Mouse (Mus musculus): ENCODE data around the gene Ptges. TPM values are rescaled to one million over a fixed set of nuclear protein-coding genes. Genes with fewer than 3 reads are reported as not detected.

The Ptges gene
- total RNA-seq, 2 experiments from 2014 or later = 2.1 to 3.5 TPM

DNA sequence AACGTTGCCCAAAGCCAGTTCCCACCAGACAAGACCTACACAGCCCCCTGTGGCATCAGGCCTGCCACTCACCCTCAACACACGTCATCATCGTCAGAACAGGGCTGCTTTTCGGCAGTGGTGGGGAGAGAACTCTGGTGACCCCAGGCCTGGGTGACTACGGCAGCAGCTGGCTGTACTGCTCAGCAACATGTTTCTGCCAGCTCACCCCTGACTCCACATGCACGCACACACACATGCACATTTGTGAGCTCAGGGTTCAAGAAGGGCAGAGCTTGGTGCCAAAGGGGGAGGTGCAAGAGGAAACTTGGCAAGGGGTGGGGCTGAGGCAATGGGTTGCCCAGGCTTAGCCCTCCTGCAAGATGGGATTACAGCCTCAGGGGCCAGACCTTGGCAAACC, 32.4 kb downstream of the Ptges start:
- DNase-seq = no peak

DNA sequence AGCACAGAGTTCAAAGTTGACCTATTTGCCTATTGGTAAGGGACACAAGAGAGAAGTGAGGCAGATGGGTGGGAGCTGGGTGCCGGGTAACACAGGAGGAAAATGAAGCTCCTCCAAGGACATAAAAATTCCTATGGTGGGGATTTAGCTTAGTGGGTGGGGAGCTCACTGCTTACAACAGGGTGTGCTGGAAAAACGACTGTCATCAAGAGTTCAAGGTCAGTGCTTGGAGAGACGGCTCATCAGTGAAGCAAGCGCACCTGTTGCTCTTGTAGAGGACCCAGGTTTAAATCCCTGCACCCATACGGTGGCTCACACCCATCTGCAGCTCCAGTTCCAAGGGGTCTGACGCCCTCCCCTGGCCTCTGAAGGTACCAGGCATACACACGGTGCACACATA, 35.7 kb downstream of the Ptges start:
- no peak for DNase-seq

DNA sequence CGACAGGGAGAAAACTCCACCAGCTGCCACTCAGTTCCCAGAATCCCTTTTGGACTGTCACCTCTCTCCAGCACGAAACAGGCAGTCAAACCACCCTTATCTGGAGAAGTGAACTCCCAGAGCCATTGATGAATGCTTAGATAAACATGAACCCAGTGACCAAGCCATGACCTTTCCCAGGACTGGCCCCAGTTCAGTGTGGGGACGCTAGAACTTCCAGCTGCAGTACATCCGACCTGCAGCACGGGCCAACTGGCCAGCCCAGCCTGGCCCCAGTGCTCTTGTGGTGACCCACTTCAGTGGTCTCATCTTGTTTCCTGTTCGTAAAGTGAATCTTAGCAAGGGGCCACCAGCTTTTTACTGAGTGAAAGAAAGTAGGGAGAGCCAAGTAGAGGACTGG, 36.3 kb downstream of the Ptges start:
- no peak for DNase-seq

DNA sequence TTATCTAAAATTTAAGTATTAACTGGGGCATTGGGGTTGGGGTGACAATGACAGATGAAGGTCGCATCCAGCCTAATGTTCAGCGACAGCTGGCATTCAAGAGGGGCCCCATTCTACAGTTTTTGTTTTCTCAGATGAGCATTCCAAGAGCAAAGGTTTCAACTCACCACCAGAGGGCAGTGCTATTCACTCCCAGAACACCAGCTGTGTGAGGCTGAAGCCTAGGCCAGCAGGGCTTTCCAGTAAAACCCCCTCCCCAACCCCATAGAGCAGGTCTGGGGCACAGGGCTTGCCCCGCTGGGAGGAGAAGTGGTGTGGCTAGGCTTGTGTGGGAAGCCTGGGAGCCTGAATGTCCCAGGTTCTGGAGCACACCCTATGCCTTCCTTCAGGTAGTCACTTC, 38.7 kb downstream of the Ptges start:
- peak; percentile 70 for DNase-seq

DNA sequence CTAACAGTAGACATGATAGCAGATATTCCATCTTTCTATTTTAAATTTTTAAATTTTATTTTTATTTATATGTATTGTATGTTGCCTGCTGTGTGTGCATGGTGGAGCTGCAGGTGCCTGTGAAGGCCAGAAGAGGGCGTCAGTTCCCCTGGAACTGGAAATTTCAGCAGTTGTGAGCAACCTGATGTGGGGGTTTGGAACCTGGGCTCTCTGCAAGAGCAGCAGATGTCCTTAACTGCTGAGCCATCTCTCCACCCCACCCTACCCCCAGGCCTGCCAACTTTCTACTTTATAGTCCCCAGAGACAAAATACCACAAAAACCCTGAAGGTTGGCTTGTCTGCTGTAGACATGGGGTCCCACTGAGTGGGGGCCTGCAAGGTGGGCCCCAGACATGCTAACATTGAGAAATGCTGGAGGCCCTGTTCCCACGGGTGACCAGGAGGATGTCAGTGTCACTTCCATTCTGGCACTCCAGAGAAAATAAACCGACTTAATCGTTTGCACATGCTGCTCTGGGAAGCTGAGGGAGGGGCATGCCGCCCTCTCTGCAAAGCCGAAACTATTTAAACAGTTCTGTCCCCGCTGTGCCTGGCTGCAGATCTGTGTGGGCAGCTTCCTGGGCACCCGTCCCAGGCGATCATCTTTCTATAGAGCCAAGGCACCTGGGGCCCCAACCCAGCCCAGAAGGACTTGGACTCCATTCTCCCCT, 44.1 kb downstream of the Ptges start:
- no peak for DNase-seq

DNA sequence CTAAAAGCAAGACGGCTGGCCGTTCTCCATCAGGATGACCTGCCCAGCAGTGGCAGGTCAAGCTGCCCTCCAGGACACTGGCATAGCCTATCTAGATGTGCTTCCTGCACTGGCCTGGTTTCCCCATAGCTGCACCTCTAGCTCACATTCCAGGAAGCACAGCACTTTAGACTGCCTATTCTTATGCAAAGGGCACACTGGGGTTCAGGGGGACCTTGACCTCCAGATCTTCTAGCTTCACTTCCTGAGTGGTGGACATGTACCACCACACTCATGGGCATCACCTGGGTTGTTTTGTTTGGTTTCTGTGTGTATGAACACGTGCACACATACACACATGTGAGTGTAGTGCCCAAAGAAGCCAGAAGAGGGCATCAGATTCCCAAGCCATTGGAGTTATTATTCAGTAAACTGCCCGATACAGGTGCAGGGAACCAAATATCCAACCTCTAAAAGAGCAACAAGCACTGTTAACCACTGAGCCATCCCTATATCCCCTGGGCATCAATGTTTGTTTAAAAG, 44.8 kb downstream of the Ptges start:
- no peak for DNase-seq

DNA sequence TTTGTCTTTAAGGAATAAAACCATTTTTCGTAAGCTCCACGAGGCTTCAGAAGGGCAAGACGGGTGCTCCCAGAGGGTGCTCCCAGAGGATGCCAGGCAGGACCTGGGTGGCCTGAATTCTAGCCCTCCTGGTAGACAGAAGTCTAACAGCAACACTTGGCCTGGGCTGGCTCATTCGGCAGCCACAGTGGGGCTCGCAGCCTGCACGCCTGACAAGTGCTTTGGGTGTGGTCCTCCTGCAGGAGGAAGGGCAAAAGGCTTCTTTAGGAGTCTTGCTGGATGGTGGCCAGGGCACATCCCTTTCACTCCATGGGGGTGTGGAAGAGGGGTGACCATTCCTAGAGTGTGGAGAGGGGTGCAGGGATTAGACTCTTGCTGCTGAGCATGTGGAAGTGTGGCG, 48.4 kb downstream of the Ptges start:
- DNase-seq = no peak

DNA sequence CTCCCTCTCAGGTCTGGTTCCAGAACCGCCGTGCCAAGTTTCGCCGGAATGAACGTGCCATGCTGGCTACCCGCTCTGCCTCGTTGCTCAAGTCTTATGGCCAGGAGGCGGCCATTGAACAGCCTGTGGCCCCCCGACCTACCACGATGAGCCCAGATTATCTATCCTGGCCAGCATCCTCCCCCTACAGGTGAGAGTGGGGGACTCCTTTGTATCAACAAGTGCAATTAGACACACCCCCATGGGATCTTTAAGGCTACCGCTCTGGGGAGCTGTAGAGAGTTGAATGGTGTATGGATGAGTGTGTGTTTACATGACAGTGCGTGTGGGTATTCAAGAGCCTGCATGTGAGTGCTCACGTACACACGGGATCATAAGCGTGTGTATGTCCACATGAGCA, 50.2 kb downstream of the Ptges start:
- no peak for DNase-seq

DNA sequence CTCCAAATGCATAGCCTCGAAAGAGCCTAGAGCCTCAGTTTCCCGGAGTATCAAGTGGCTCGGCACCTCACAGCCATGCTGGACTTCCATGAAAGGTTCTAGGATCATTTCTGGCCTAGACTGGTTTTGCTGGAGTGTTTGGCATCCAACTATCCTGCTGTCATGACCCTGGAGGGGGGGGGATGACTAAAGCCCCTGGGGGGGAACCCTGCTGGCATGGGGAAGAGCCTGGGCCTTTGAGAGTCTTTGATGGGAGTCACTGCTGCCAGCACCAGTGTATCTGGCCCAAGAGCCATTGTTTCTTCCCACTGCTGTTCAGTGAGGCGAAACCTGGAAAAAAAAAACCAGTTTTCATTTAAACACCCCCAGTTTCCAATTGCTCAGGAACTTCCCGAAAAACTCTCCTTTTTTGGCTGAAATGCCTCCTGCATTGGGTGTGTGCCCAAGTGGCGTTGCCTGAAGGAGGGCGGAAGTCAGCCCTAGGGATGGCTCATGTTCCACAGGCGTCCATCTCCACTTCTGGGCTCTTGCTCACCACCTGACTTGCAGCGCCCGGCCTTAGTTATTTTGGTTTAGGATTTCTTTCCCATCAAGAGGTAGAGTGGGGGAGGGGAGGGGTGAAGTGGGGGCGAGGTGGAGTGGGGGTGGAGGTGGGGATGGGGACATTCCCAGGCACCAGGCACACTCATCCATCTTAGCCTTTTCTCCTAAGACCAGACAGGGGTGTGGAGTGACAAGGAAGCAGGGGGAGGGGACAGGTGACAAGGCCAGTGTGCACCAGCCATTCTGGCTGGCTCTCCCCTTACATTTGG, 53.8 kb downstream of the Ptges start:
- DNase-seq = no peak

DNA sequence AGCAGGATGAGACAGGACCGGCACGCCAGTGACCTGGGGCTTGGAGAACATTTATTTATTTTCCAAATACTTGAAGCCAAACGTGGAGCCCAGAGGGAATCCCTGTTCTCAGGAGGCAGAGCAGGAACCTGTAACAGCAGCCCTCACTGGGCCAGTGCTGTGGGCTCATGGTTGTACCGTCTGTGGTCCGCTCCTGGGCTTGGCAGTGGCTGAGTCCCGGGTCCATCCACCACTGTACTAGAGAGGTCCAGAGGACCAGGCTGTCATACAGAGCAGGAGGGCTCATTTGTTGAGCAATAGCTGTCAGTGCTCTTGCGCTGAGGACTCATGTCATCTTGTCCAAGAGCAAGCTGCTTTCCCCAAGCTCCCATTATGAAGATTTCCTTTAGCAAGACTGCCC, 54.6 kb downstream of the Ptges start:
- no peak for DNase-seq

DNA sequence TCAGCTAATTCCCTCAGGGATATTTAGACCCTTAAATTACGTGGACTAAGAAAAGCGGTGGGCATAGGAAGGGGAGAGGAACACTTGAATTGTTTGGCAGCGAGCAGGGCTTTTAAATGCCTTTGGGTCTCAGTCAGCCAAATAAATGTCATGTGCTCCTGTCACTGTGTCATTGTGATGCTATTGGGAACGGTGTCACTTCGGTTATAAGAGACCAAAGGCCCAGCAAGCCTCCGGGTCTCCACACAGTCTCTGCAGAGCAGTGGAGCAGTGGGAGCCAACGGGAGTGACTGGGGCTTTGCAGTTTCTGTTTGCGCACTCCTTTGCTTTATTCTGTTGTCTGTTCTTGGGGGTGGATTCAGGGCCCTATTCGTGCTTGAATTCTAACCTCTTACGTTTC, 55.2 kb downstream of the Ptges start:
- peak; percentile 25 for DNase-seq

DNA sequence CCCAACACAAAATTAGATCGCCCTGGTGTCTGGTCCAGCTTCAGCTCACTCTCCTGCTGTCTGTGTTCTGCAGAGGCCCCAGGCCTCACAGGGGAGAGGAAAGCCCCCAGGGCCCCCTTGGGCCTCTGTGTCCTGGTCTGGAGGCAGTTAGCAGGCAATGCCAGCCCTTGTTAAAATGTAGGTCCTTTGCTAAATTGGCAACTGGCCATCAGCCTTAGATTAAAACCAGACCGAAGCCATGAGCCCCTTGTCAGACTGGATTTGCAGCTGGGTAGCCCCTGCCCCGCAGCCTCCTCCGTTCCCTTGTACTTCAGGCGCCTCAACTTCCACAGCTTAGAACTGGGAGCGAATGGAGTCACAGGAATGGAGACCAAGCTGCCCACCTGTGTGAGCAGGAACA, 57.0 kb downstream of the Ptges start:
- DNase-seq = no peak

DNA sequence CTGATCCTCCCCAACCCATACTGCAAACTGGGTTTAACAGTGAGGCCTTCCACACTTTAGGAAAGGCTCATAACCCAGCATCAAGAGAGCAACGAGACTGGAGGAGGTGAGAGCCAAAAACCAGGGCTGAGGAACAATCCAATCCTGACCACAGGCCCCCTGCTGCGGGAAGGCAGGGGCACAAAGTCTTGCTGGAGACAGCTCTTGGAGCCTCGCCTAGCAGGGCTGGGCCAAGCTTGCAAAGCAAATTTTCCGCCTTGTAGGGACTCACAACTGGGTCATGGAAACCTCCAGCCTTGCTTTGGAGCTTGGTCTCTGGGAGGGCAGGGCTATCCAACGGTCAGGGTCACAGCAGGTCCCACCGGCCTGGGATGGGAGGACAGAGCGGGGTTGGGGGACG, 58.8 kb downstream of the Ptges start:
- DNase-seq = no peak

DNA sequence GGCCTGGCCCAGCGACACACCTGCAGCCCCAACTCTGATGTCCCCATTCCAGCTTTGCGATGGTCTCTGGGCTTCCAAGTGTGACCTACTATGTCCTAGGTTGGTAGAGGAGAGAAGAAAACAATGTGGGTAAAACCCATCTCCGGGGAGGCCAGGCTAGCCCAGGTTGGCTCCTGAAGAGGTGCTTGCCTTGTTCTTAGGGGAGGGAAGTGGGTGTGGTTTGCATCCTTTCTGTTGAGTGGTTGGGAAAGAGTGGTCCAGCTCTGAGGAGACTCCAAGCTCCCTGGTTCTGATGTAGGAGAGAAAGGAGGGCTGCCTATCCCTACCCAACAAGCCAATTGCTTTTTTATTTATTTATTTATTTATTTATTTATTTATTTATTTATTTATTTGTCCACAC, 64.2 kb downstream of the Ptges start:
- DNase-seq = no peak

DNA sequence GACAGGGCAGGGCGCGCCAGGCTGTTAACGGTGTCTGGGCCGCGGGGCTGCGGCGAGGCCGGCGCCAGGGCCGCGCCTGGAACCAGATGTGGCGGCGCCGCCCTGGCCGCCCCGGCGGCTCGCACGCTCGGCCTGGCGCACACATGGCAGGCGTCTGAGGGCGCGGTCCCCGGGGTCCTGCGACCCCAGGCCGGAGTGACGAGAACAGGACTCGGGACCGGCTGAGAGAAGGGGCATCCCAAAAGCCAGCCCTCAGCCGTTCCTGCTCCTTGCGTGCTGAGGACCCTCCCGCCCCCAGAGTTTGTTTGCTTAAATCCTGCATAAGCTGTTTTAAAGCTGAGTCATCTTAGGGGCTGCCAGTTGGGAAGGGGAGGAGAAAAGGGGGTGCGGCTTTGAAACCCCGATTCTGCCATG, 64.7 kb downstream of the Ptges start:
- no peak for DNase-seq

DNA sequence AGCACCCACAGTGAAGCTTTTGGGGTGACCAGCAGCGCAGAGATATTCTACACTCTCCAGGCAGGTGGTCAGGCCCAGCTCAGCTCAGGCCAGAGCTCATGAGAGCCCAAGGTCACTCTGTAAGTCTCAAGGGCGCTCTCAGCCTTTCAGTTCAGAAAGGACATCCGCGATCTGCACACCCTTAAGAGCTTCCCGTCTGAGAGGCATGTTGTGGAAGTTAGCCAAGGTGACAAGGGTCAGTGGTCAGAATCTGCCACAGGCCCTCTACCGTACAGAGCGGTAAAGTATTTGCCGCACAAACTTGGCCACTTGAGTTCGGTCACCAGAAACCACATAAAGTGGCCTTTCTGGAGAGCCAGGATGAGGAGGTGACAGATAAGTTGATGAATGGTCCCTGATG, 66.1 kb downstream of the Ptges start:
- peak; percentile 29 for DNase-seq

DNA sequence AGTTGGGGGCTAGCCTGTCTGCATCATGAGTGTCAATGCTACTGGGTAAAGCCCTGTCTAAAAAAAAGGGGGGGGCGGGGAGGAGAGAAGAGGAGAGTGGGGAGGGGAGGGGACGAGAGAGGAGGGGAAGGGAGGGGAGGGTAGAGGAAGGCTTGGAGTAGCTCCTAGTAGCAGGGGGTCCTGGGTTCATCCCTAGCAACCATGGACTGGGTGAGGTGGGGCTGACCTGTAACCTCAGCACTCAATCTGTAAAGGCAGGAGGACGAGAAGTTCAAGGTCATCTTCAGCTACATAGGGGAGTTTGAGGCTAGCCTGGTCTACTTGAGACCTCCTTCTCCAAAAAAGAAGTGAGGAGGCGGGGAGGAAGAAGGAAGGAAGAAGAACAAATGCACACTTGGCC, 67.6 kb downstream of the Ptges start:
- no peak for DNase-seq

DNA sequence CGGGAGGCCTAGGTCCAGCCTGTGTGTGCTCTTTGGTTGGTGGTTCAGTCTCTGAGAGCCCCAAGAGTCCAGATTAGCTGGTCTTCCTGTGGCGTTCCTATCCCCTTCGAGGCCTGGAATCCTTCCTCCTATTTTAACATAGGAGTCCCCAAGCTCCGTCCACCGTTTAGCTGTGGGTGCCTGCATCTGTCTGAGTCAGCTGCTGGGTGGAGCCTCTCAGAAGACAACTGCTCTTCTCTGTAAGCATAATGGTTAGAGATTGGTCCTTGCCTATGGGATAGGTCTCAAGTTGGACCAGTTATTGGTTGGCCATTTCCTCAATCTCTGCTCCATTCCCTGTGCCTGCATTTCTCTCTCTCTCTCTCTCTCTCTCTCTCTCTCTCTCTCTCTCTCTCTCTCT, 69.9 kb downstream of the Ptges start:
- no peak for DNase-seq

DNA sequence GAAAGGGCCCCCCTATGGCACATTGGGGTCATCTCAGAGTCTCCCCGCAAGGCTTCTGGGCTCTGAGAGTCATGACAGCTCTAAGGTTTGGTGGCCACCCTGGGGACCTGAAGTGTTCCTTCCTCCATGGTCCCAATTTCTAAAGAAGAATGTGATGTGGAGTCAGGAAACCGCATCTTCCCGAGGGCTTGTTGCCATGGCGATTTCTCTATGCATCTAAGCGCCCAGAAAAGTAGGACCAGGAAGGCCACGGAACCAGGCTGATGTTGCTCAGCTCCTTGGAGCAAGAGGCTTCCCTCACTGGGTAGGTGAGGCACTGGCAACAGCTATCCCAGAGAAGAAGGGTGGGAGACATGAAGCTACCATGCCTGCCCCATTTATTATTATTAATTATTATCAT, 72.6 kb downstream of the Ptges start:
- DNase-seq = no peak

DNA sequence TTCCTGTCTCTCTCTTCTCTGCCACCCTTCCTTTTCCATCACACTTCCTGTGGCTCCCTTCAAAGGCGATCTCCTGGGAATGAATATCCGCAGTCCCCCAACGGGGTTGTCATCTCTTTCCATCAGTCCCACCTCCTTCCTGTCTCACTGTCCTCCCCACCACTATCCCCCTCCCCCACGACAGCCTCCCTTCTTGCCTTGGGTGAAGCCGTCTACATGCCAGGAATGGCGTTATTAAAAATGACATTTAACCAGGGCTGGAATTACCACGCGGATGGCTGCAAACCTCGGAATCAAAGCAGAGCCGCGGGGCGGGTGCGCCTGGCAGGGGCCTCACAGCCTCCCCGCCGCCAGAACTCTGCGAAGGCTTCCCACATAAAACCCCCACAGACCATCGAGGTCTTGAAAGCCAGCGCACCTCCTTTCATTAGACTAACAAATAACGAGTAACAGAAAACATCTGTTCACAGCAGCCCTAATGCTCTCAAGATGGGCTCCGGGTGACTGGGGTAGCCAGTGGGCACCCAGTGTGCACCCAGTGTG, 76.8 kb downstream of the Ptges start:
- no peak for DNase-seq

DNA sequence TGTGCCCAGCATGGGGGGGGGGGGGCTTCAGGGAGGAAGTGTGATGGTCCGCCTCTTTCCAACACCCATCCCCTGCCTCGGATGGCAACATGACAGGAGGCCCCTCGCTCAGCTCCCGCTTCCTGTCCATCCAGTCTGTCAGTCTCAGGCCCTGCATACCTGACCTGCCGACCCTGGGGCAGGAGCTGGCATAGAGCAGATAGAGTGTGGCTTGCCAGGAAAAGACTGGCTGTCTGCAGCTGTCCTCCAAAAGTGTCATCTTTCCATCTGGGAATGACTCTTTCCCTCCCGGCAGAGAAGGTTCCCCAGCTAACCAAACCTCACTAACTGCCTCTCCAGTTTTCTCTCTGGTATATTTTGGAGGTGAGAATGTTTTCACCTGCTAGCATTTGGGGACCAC, 79.1 kb downstream of the Ptges start:
- no peak for DNase-seq

DNA sequence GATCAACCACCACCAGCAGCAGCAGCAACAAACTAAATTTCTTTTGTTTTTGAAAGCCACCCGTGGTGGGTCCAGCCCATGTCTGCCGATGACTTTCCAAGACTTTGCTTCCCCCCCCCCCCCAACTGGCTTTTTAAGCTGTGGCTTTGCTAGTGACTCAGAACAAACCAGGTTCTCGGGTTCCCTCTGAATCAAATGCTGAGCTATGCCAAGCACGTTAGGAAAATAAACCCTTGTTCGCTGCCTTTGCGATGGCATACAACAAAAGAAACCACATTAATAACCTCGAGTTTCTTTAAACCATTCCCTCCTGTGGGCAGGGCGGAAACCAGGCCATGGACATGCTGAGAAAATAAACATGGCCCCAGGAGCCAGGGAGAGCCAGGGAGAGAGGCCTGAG, 81.5 kb downstream of the Ptges start:
- DNase-seq = no peak

DNA sequence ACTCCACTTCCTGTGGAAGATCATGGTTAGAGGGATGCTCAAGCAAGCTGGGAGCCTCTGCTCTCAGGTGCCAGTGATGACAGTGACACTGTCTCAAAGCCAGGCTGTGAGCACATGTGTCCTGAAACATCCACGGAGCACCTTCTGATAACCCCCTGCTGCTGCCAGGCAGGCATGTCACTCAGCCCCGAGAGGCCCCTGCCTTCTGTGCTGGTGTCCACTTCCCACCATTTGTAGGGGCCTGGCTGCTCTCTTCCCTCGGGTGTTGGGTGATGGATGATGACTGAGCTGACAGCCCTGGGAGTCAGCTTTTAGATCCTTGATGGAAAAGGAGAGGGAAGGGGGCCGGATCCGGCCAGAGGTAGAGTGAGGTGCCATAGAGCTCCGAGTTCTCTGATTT, 82.9 kb downstream of the Ptges start:
- DNase-seq = no peak

DNA sequence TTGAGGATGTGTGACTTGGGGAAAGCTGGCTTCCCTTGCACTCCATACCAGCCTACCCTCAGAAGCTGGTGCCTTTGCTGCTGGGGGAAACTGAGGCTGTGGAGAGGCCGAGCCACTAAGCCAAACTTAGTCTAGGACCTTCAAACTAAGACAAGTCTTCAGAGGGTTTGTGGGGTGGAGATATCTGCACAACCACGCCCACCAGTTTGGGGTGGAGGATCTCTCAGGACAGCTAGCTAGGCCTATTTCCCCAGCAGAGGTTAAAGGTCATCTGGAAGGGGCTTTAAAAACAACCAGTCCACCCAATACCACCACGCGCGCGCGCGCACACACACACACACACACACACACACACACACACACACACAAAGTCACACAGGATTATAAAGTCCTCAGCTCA, 83.4 kb downstream of the Ptges start:
- no peak for DNase-seq
